Mouse (Mus musculus): Measurements from ENCODE around the gene Insl6. TPM values are rescaled to one million over a fixed set of nuclear protein-coding genes. Genes with fewer than 3 reads are reported as not detected.

Gene Insl6
- polyA plus RNA-seq (2012; rRNA removed): 0.15 TPM in 1 of 2 replicates, not detected in the other

GRCm38 (mm10) chr19:29325053-29325851, at the start of gene Insl6:
Gene Insl6, minus strand, starts transcription at chr19:29325356.

GRCm38 (mm10) chr19:29366969-29367622, 41.9 kb upstream of the Insl6 start, which contains the start of the genes Plgrkt and Cd274:
Gene Plgrkt, minus strand, starts transcription at chr19:29367390.
Gene Cd274, plus strand, starts transcription at chr19:29367455.

GRCm38 (mm10) chr19:29334068-29334745, 9.1 kb upstream of the Insl6 start, which contains the start of gene Rln1:
Gene Rln1, minus strand, starts transcription at chr19:29334670.

Other genes with a start within 250 kb of the Insl6 start
- gene Rcl1, start 224.0 kb downstream of the Insl6 start, polyA plus RNA-seq (2012; rRNA removed): 7.2 and 12.8 TPM in 2 replicates
- 1.7 and 1.9 TPM in 2 replicates for gene Jak2, start 73.5 kb downstream of the Insl6 start, polyA plus RNA-seq (2012; rRNA removed)
- not detected in 2 replicates for gene Rln1, start 9.3 kb upstream of the Insl6 start, polyA plus RNA-seq (2012; rRNA removed)
- gene Plgrkt, start 42.0 kb upstream of the Insl6 start, polyA plus RNA-seq (2012; rRNA removed): 6.8 and 12.4 TPM in 2 replicates
- gene Cd274, start 42.1 kb upstream of the Insl6 start, polyA plus RNA-seq (2012; rRNA removed): 0.16 and 0.41 TPM in 2 replicates
- gene Pdcd1lg2, start 85.6 kb upstream of the Insl6 start, polyA plus RNA-seq (2012; rRNA removed): not detected in 2 replicates
- 1.9 and 2.3 TPM in 2 replicates for gene Ric1, start 196.9 kb upstream of the Insl6 start, polyA plus RNA-seq (2012; rRNA removed)

Data from stomach, adult 2 months (tissue).